Mouse (Mus musculus) neural tube, embryonic 15.5 days (tissue): ENCODE results near the gene Hnrnpu. TPM values are rescaled to one million over a fixed set of nuclear protein-coding genes. Genes with fewer than 3 reads are reported as not detected.
"Not testable (repeated sequence)": the region's sequence is repeated elsewhere in the genome, so short reads cannot be mapped to it uniquely, and the experiment has no call there.

Source experiments
- ATAC-seq: fragments of 200-750 bp; cut with Nextera tagmentation; 2 replicates; pipeline ENCODE4 v1.8.0; 2017; ENCODE audit warnings: mild to moderate bottlenecking, moderate TSS enrichment, moderate library complexity; ENCODE audit not compliant: low FRiP score
- H3K27ac ChIP-seq: fragments of 300-500 bp; sonication (generic); replicated peaks from 2 replicates; pipeline ENCODE4 v1.5.1; 2015; ENCODE audit warnings: mild to moderate bottlenecking, inconsistent platforms
- H3K27me3 ChIP-seq: fragments of 300-500 bp; sonication (generic); replicated peaks from 2 replicates; pipeline ENCODE4 v1.6.1; 2015; ENCODE audit warnings: inconsistent platforms
- H3K36me3 ChIP-seq: fragments of 300-500 bp; sonication (generic); 2 replicates; pipeline ENCODE4 v1.6.1; 2015; ENCODE audit warnings: inconsistent platforms
- H3K4me1 ChIP-seq: fragments of 300-500 bp; sonication (generic); 2 replicates; pipeline ENCODE4 v1.6.1; 2015; ENCODE audit warnings: inconsistent platforms
- H3K4me2 ChIP-seq: fragments of 300-500 bp; sonication (generic); 2 replicates; pipeline ENCODE4 v1.6.1; 2015; ENCODE audit warnings: inconsistent platforms, mild to moderate bottlenecking, moderate library complexity
- H3K4me3 ChIP-seq: fragments of 300-500 bp; sonication (generic); replicated peaks from 2 replicates; pipeline ENCODE4 v1.5.1; 2015; ENCODE audit warnings: mild to moderate bottlenecking, inconsistent platforms
- H3K9ac ChIP-seq: fragments of 300-500 bp; sonication (generic); replicated peaks from 2 replicates; pipeline ENCODE4 v1.6.1; 2015; ENCODE audit warnings: mild to moderate bottlenecking, inconsistent platforms
- H3K9me3 ChIP-seq: fragments of 300-500 bp; sonication (generic); replicated peaks from 2 replicates; pipeline ENCODE4 v1.6.1; 2016; ENCODE audit warnings: inconsistent platforms
- WGBS: fragments of 180-500 bp; shearing (Covaris S2); methylation state at CpG from one replicate; pipeline ENCODE4 v1.1.7; 2015; ENCODE audit warnings: mixed read lengths; 5-methylcytosine and 5-hydroxymethylcytosine counted together
- microRNA-seq: library from miRNA; unstranded; fragments of <30 nt; microRNA quantifications from one replicate; pipeline ENCODE4, GENCODE M21; 2017
- polyA plus RNA-seq: library from polyadenylated mRNA; unstranded; fragments of >200 nt; fragmentation: Nextera tagmentation; extraction: Ambion mirVana; gene quantifications from 2 replicates; pipeline ENCODE4 v1.2.1, GENCODE M21; 2015

Hnrnpu gene
- polyA plus RNA-seq, 1 experiment from 2014 or later, result 224 TPM

- Histone ChIP-seq H3K4me1 (no peaks in the 10 kb centered on the region), H3K27me3 (no peaks in the 10 kb centered on the region), H3K4me2 (no peak overlapping the region), H3K4me3 (no peak overlapping the region), H3K9me3 (no peaks in the 10 kb centered on the region), H3K9ac (no peak overlapping the region), H3K27ac (no peak overlapping the region), H3K36me3 (no peaks in the 10 kb centered on the region)
- ATAC-seq, result no peak
- WGBS, result 100% methylated on average over 1 of the region's 1 CpGs
Observed at GRCm38 (mm10) chr1:178294051-178294450, 43.5 kb downstream of the Hnrnpu start.

- Histone ChIP-seq H3K27ac (no peak overlapping the region), H3K36me3 (no peaks in the 10 kb centered on the region), H3K4me3 (no peak overlapping the region), H3K9me3 (no peaks in the 10 kb centered on the region), H3K4me2 (no peak overlapping the region), H3K27me3 (no peaks in the 10 kb centered on the region), H3K9ac (no peak overlapping the region), H3K4me1 (no peaks in the 10 kb centered on the region)
- no peak for ATAC-seq
- WGBS, result 90% methylated on average over 3 of the region's 3 CpGs
Observed at GRCm38 (mm10) chr1:178291716-178292115, 45.9 kb downstream of the Hnrnpu start.

- H3K36me3 ChIP-seq, result no peaks in the 10 kb centered on the region
- ATAC-seq, result no peak
- no peak overlapping the region for H3K4me3 ChIP-seq
- H3K27me3 ChIP-seq, result no peaks in the 10 kb centered on the region
- no peaks in the 10 kb centered on the region for H3K4me1 ChIP-seq
- WGBS, result 77% methylated on average over 8 of the region's 8 CpGs
- H3K9me3 ChIP-seq, result no peaks in the 10 kb centered on the region; the same call in 1 of the 2 replicates
- H3K27ac ChIP-seq, result no peak overlapping the region
- no peak overlapping the region for H3K9ac ChIP-seq
- no peak overlapping the region for H3K4me2 ChIP-seq
Observed at GRCm38 (mm10) chr1:178287601-178288176, 49.9 kb downstream of the Hnrnpu start.

- WGBS, result 62% methylated on average over 2 of the region's 2 CpGs
- no peak overlapping the region for H3K27ac ChIP-seq
- H3K4me1 ChIP-seq, result no peaks in the 10 kb centered on the region
- no peak overlapping the region for H3K4me3 ChIP-seq
- no peaks in the 10 kb centered on the region for H3K36me3 ChIP-seq
- no peak for ATAC-seq
- no peak overlapping the region for H3K9ac ChIP-seq
- no peaks in the 10 kb centered on the region; the same call in 1 of the 2 replicates for H3K9me3 ChIP-seq
- H3K4me2 ChIP-seq, result no peak overlapping the region
- H3K27me3 ChIP-seq, result no peaks in the 10 kb centered on the region
Observed at GRCm38 (mm10) chr1:178283946-178284720, 53.5 kb downstream of the Hnrnpu start.

- not testable (repeated sequence) for H3K9me3 ChIP-seq, H3K4me1 ChIP-seq, H3K36me3 ChIP-seq, H3K27me3 ChIP-seq, H3K4me2 ChIP-seq, H3K4me3 ChIP-seq, H3K27ac ChIP-seq, ATAC-seq, H3K9ac ChIP-seq
- WGBS, result 95% methylated on average over 3 of the region's 3 CpGs
Observed at GRCm38 (mm10) chr1:178283314-178283713, 54.3 kb downstream of the Hnrnpu start.

GRCm38 (mm10) chr1:178276054-178276911, 61.3 kb downstream of the Hnrnpu start:
- under 1% methylated on average over 70 of the region's 87 CpGs for WGBS
- peak overlapping the region; percentile 67 for H3K4me3 ChIP-seq
- peak overlapping the region; percentile 84 for H3K4me2 ChIP-seq
- H3K9ac ChIP-seq, result peak overlapping the region; percentile 76
- H3K27ac ChIP-seq, result peak overlapping the region; percentile 90
- H3K27me3 ChIP-seq, result no peaks in the 10 kb centered on the region
- peaks cover 13% of the 10 kb centered on the region for H3K4me1 ChIP-seq
- H3K9me3 ChIP-seq, result no peaks in the 10 kb centered on the region
- H3K36me3 ChIP-seq, result no peaks in the 10 kb centered on the region
- peak; percentile 95 for ATAC-seq

- Histone ChIP-seq H3K4me3 (peak overlapping the region; percentile 67), H3K9me3 (no peaks in the 10 kb centered on the region), H3K9ac (peak overlapping the region; percentile 76), H3K27me3 (no peaks in the 10 kb centered on the region), H3K4me2 (peak overlapping the region; percentile 84), H3K36me3 (no peaks in the 10 kb centered on the region), H3K27ac (peak overlapping the region; percentile 90), H3K4me1 (peaks cover 13% of the 10 kb centered on the region)
- ATAC-seq, result peak; percentile 58
- 5% methylated on average over 11 of the region's 11 CpGs for WGBS
Observed at GRCm38 (mm10) chr1:178275738-178276053, 61.9 kb downstream of the Hnrnpu start.

- WGBS, result 26% methylated on average over 9 of the region's 9 CpGs
- H3K4me1 ChIP-seq, result peaks cover 13% of the 10 kb centered on the region
- no peaks in the 10 kb centered on the region for H3K27me3 ChIP-seq
- no peaks in the 10 kb centered on the region for H3K9me3 ChIP-seq
- no peak overlapping the region for H3K9ac ChIP-seq
- H3K36me3 ChIP-seq, result no peaks in the 10 kb centered on the region
- peak overlapping the region; percentile 67 for H3K4me3 ChIP-seq
- peak overlapping the region; percentile 84 for H3K4me2 ChIP-seq
- peak; percentile 18; the same call in 1 of the 2 replicates for ATAC-seq
- H3K27ac ChIP-seq, result peak overlapping the region; percentile 90; the same call in 1 of the 2 replicates
Observed at GRCm38 (mm10) chr1:178275174-178275730, 62.3 kb downstream of the Hnrnpu start.

Small RNAs within 50 kb of the gene (microRNA-seq; reads per million reads assigned to microRNA genes)
- gene Gm27458, result not detected

Other genes with a start within 250 kb of the Hnrnpu start
- 22.0 and 23.6 TPM in 2 replicates for gene Desi2, start 150.4 kb downstream of the Hnrnpu start, polyA plus RNA-seq
- gene Cox20, start 18.7 kb downstream of the Hnrnpu start, polyA plus RNA-seq, result 115 and 122 TPM in 2 replicates
- gene Efcab2, start 68.3 kb upstream of the Hnrnpu start, polyA plus RNA-seq, result 10.7 and 10.8 TPM in 2 replicates
- gene Kif26b, start 191.3 kb upstream of the Hnrnpu start, polyA plus RNA-seq, result 10.6 and 11.1 TPM in 2 replicates